Mouse (Mus musculus): ENCODE data around the gene Pstpip1. TPM values are rescaled to one million over a fixed set of nuclear protein-coding genes. Genes with fewer than 3 reads are reported as not detected.

The Pstpip1 gene
- polyA plus RNA-seq (2012; rRNA removed): 8.7 and 12.3 TPM in 2 replicates

DNA sequence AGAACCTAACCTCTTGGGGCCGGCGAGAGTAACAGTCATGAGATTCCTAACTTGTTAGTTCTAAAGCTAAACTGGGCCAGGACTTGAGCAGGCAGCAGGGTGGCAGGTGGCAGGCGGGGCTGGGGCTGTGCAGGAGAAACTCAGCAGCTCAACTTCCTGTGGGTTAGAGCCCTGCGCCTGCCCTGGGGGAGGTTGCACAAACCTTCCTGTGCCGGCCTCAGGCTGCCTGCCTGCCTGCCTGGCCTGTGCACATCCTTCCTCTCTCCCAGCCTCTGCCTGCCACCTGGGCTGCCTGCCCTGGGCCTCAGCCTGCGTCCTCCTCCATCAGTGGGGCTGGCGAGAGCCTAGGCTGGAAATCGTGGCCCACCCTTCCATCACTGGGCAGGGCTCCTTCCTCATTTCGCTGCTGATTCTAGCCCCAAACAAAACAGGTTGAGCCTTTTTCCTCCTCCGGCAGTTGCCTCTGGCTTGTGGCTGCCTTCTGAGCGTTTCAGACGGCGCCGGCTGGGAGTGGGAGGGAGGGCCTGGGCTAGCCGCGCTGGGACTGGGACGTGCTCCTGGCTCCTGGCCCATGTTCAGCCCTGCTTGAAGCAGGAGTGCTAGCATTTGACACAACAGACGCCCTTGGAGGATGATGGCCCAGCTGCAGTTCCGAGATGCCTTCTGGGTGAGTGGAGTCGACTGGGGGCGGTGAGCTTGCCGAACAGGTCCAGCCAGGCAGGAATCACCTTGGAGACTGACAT is at the start of gene Pstpip1:
TSS of gene Pstpip1 (plus strand) at position 185 of the 743 bp plus-strand sequence.

DNA sequence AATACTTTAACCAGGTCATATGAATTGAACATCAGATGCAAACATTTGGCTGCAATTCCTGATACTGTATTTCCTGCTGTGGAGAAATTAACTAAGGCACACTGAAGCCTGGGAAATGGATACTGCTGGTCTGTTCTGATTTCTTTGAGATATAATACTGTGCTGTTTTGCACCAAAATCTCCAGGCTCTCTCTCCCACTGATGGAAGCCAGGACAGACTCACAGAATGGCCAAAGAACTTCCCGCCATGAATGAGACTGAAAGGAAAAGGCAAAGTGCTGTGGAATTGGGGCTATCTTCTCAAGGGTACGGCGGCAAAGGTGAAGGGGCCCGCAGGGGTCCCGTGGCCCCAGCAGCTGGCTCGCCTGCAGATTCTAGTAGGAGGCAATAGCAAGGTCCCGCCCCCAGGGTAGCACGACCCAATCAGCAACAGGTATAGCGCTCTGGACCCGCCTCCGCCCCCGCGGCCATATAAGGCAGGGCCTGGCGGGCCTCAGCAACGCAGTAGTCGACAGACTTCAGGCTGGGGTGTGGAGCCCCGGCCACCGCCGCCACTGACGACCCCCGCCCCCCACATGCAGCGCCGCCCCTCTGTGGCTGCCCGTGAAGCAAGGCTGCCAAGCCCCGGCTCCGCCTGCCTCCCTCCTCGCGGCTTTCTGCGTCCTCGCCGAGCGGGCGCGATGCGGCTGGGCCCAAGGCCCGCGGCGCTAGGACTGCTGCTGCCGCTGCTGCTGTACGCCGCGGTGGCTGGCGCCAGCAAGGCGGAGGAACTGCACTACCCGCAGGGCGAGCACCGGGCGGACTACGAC is 48.2 kb upstream of the Pstpip1 start, which contains the start of gene Rcn2:
TSS of gene Rcn2 (plus strand) at position 474 of the 809 bp plus-strand sequence.

GRCm38 (mm10) chr9:56165377-56165776 is 75.6 kb downstream of the Pstpip1 start, which contains the start of gene Tspan3:
Tspan3 (minus strand) TSS chr9:56165477.

Other genes with a start within 250 kb of the Pstpip1 start
- 0.99 and 1.1 TPM in 2 replicates for gene Scaper, start 151.8 kb upstream of the Pstpip1 start, polyA plus RNA-seq (2012; rRNA removed)
- gene 4930563M21Rik, start 79.4 kb upstream of the Pstpip1 start, polyA plus RNA-seq (2012; rRNA removed): not detected in 2 replicates
- gene Rcn2, start 48.1 kb upstream of the Pstpip1 start, polyA plus RNA-seq (2012; rRNA removed): 12.8 and 13.0 TPM in 2 replicates
- 13.9 and 14.2 TPM in 2 replicates for gene Tspan3, start 75.5 kb downstream of the Pstpip1 start, polyA plus RNA-seq (2012; rRNA removed)